Mouse (Mus musculus) megakaryocyte, adult 5-6 weeks (primary cell): ENCODE measurements at regions not wholly inside any gene's neighbourhood (a gene's known extent, or its start where the extent isn't known, plus 50 kb on each side); places are given as distances from the start of the nearest gene placed in this dataset.

ENCODE experiments used
- ATAC-seq: 2 replicates; pipeline ENCODE4 v1.8.0; 2016; ENCODE audit warnings: mild to moderate bottlenecking, inconsistent platforms; ENCODE audit not compliant: poor library complexity, severe bottlenecking

GRCm38 (mm10) chr11:18216762-18217161 lies 263.1 kb upstream of the Etaa1 start:
- ATAC-seq = no peak

GRCm38 (mm10) chr11:18173028-18173427 lies 219.4 kb upstream of the Etaa1 start:
- no peak for ATAC-seq

GRCm38 (mm10) chr11:18171207-18171776 lies 217.6 kb upstream of the Etaa1 start:
- ATAC-seq = no peak

GRCm38 (mm10) chr11:18165609-18166347 lies 212.1 kb upstream of the Etaa1 start:
- ATAC-seq = no peak

GRCm38 (mm10) chr11:18164025-18164423 lies 210.3 kb upstream of the Etaa1 start:
- ATAC-seq = no peak

GRCm38 (mm10) chr11:18163156-18164024 lies 209.7 kb upstream of the Etaa1 start:
- no peak for ATAC-seq

- ATAC-seq = no peak
Observed at GRCm38 (mm10) chr11:18156506-18156905, 202.8 kb upstream of the Etaa1 start.

- no peak for ATAC-seq
Observed at GRCm38 (mm10) chr11:18151788-18152563, 198.3 kb upstream of the Etaa1 start.

- no peak for ATAC-seq
Observed at GRCm38 (mm10) chr11:18151369-18151768, 197.7 kb upstream of the Etaa1 start.

- no peak for ATAC-seq
Observed at GRCm38 (mm10) chr11:18127488-18127887, 173.8 kb upstream of the Etaa1 start.

- ATAC-seq = no peak
Observed at GRCm38 (mm10) chr11:18123031-18123430, 169.4 kb upstream of the Etaa1 start.

- no peak for ATAC-seq
Observed at GRCm38 (mm10) chr11:18122616-18123015, 168.9 kb upstream of the Etaa1 start.

GRCm38 (mm10) chr11:18115693-18116450 lies 162.2 kb upstream of the Etaa1 start:
- no peak for ATAC-seq

- no peak for ATAC-seq
Observed at GRCm38 (mm10) chr11:18102841-18103240, 149.2 kb upstream of the Etaa1 start.

GRCm38 (mm10) chr11:18075840-18076435 lies 122.3 kb upstream of the Etaa1 start:
- ATAC-seq = no peak

- ATAC-seq = no peak
Observed at GRCm38 (mm10) chr11:18070586-18071306, 117.1 kb upstream of the Etaa1 start.

- no peak for ATAC-seq
Observed at GRCm38 (mm10) chr11:18070032-18070374, 116.3 kb upstream of the Etaa1 start.

- no peak for ATAC-seq
Observed at GRCm38 (mm10) chr11:18069348-18070031, 115.8 kb upstream of the Etaa1 start.

GRCm38 (mm10) chr11:18068085-18068484 lies 114.4 kb upstream of the Etaa1 start:
- no peak for ATAC-seq
